In the genomic region with DNA sequence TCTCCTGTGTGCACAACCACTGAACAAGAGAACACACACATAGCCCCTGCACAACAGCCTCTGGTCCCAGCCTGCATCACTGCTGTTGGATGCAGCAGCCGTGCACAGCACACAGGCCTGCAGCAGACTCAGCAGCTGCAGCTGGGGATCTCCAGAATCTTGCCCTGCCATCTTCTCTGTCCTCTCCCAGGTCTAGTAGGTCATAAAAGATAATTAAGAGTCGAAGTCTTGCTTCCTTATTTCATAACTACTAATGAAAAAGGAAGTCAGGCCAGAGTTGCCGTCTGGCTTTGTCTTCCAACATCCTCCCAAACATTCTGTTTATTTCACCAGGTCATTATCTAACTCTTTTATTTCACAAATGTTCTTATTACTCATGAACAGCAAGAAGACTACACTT, we compare ENCODE assay signal across 27 mouse cellular contexts. TPM values are rescaled to one million over a fixed set of nuclear protein-coding genes. Genes with fewer than 3 reads are reported as not detected.
DNase-seq lines count a peak whose midpoint lies in the region; ATAC-seq lines count a peak whose summit lies in the region.
"Had no signal": no experiment of that assay in that cellular context is flagged by ENCODE, and none has a peak within 500 bp of the region (broad histone marks: within the 10 kb centered on the region; RNA-seq: fewer than 3 reads in every experiment).

No protein-coding gene starts in this region.

- H3K4me2 ChIP-seq in forebrain, embryonic 13.5 days = no peak overlapping the region
- H3K4me2 ChIP-seq: embryonic facial prominence, embryonic 12.5 days; embryonic facial prominence, embryonic 15.5 days; forebrain, embryonic 15.5 days; heart, embryonic 11.5 days; hindbrain, embryonic 13.5 days; intestine, embryonic 15.5 days had no signal

- 91% methylated on average over 3 of the region's 3 CpGs for whole genome bisulfite sequencing in forebrain, embryonic 13.5 days

- peak; percentile 56 for ATAC-seq in megakaryocyte, adult 5-6 weeks (ENCODE audit: poor library complexity, severe bottlenecking)
- ATAC-seq in erythroblast, adult 5-6 weeks (replicated peaks; ENCODE audit: low FRiP score, poor library complexity, severe bottlenecking) = no peak
- no peak for ATAC-seq in forebrain, embryonic 13.5 days
- ATAC-seq: forebrain, embryonic 15.5 days; hindbrain, embryonic 16.5 days; intestine, embryonic 15.5 days; Patski had no signal

- H3K27me3 ChIP-seq in forebrain, embryonic 13.5 days = no peaks in the 10 kb centered on the region
- H3K27me3 ChIP-seq: CH12.LX; embryonic facial prominence, embryonic 12.5 days; embryonic facial prominence, embryonic 15.5 days; forebrain, embryonic 15.5 days; hindbrain, embryonic 13.5 days; intestine, embryonic 15.5 days; Patski had no signal

- no peak overlapping the region for H3K27ac ChIP-seq in forebrain, embryonic 13.5 days
- H3K27ac ChIP-seq: embryonic facial prominence, embryonic 12.5 days; embryonic facial prominence, embryonic 15.5 days; forebrain, embryonic 10.5 days; forebrain, embryonic 15.5 days; hindbrain, embryonic 10.5 days; hindbrain, embryonic 13.5 days; intestine, embryonic 15.5 days had no signal

- DNase-seq in heart, adult 11 months = peak; percentile 34
- DNase-seq in heart, postnatal 4 days = no peak
- DNase-seq in A20 (ENCODE audit: low read depth, low spot score) (peak; percentile 68), MEL-GATA-1-ER (ENCODE audit: extremely low read depth, low read depth) (peak; percentile 66)
- no peak for DNase-seq in urinary bladder, postnatal 14 days (ENCODE audit: low spot score)
- DNase-seq: adrenal gland, adult 2 months; adrenal gland, postnatal 14 days; cerebellum, adult 11-12 months; cerebellum, adult 8-10 months; cerebellum, postnatal 14 days; gastrocnemius, postnatal 25 days; kidney, adult 11 months had no signal

- H3K4me1 ChIP-seq in forebrain, embryonic 13.5 days = no peaks in the 10 kb centered on the region
- H3K4me1 ChIP-seq: embryonic facial prominence, embryonic 12.5 days; embryonic facial prominence, embryonic 15.5 days; forebrain, embryonic 10.5 days; forebrain, embryonic 15.5 days; hindbrain, embryonic 10.5 days; hindbrain, embryonic 13.5 days; intestine, embryonic 15.5 days had no signal

- no peak overlapping the region for H3K4me3 ChIP-seq in forebrain, embryonic 13.5 days
- H3K4me3 ChIP-seq: embryonic facial prominence, embryonic 12.5 days; embryonic facial prominence, embryonic 15.5 days; erythroblast, embryonic 14.5 days; forebrain, embryonic 10.5 days; forebrain, embryonic 15.5 days; hindbrain, embryonic 10.5 days; hindbrain, embryonic 13.5 days; intestine, embryonic 15.5 days had no signal

- peaks cover 50% of the 10 kb centered on the region for H3K36me3 ChIP-seq in forebrain, embryonic 13.5 days (ENCODE audit: poor library complexity, severe bottlenecking)

- no peaks in the 10 kb centered on the region for H3K9me3 ChIP-seq in forebrain, embryonic 13.5 days (replicated peaks)
- H3K9me3 ChIP-seq: embryonic facial prominence, embryonic 12.5 days; embryonic facial prominence, embryonic 15.5 days; forebrain, embryonic 10.5 days; forebrain, embryonic 15.5 days; hindbrain, embryonic 10.5 days; hindbrain, embryonic 13.5 days; intestine, embryonic 15.5 days had no signal

- H3K9ac ChIP-seq in forebrain, embryonic 13.5 days = no peak overlapping the region
- H3K9ac ChIP-seq: embryonic facial prominence, embryonic 12.5 days; embryonic facial prominence, embryonic 15.5 days; forebrain, embryonic 15.5 days; hindbrain, embryonic 13.5 days; intestine, embryonic 15.5 days had no signal

RNA-seq across cellular contexts. Expression of gene Mns1, which starts 23.0 kb away (rescaled TPM):
- 1 to 10 TPM; 2.6 to 3.6 TPM for total RNA-seq in heart, postnatal 4 days (2021)
- 21.0 and 25.9 TPM in 2 replicates for total RNA-seq in megakaryocyte, adult 5-6 weeks (2015)
- 29.4 and 31.4 TPM in 2 replicates for total RNA-seq in megakaryocyte, adult 5-6 weeks (2017)
- 31.7 and 53.5 TPM in 2 replicates for total RNA-seq in erythroblast, adult 5-6 weeks (2015; ENCODE audit: low replicate concordance)
- 27.5 and 55.0 TPM in 2 replicates for total RNA-seq in erythroblast, adult 5-6 weeks (2017; ENCODE audit: low replicate concordance)
- polyA plus RNA-seq in forebrain, embryonic 13.5 days (2015; fragmentation: Nextera tagmentation; extraction: Ambion mirVana) = 28.8 and 30.4 TPM in 2 replicates

RNA-seq across cellular contexts. Expression of gene Tex9, which starts 31.2 kb away (rescaled TPM):
- 1 to 10 TPM; 4.3 to 6.2 TPM for total RNA-seq in heart, postnatal 4 days (2021)
- total RNA-seq in megakaryocyte, adult 5-6 weeks (2015) = 1.5 and 4.0 TPM in 2 replicates
- total RNA-seq in megakaryocyte, adult 5-6 weeks (2017) = 5.4 and 5.9 TPM in 2 replicates
- 1.7 and 6.5 TPM in 2 replicates for total RNA-seq in erythroblast, adult 5-6 weeks (2015; ENCODE audit: low replicate concordance)
- total RNA-seq in erythroblast, adult 5-6 weeks (2017; ENCODE audit: low replicate concordance) = 8.9 and 10.8 TPM in 2 replicates
- polyA plus RNA-seq in forebrain, embryonic 13.5 days (2015; fragmentation: Nextera tagmentation; extraction: Ambion mirVana) = 62.0 and 65.6 TPM in 2 replicates

Comparison
In these comparisons a context has a peak if more than half of its experiments do, and no peak if none do; other contexts are left out.
1. DNase-seq: peak in heart, adult 11 months (single experiment), A20 (single experiment) and MEL-GATA-1-ER (single experiment); none in heart, postnatal 4 days (single experiment) and urinary bladder, postnatal 14 days (single experiment).
2. RNA of gene Mns1, which starts 23.0 kb away (total RNA-seq): 27.5 to 55.0 TPM in erythroblast, adult 5-6 weeks and 21.0 to 31.4 TPM in megakaryocyte, adult 5-6 weeks; 2.6 to 3.6 TPM in heart, postnatal 4 days; every median in the first group is over 4 times any median in the second.